Mouse (Mus musculus) heart, embryonic 12.5 days (tissue): Measurements from ENCODE around the gene Gm20518. TPM values are rescaled to one million over a fixed set of nuclear protein-coding genes. Genes with fewer than 3 reads are reported as not detected.

Experiments
- ATAC-seq: fragments of 200-750 bp; cut with Nextera tagmentation; 2 replicates; pipeline ENCODE4 v1.8.0; 2017; ENCODE audit warnings: moderate TSS enrichment, moderate library complexity; ENCODE audit not compliant: insufficient number of reproducible peaks, low FRiP score
- H3K27ac ChIP-seq: fragments of 300-500 bp; sonication (generic); 2 replicates; pipeline ENCODE4 v1.5.1; 2016; ENCODE audit warnings: mild to moderate bottlenecking, moderate library complexity; ENCODE audit not compliant: poor library complexity, severe bottlenecking
- H3K27me3 ChIP-seq: fragments of 300-500 bp; sonication (generic); replicated peaks from 2 replicates; pipeline ENCODE4 v1.6.1; 2016; ENCODE audit warnings: mild to moderate bottlenecking, moderate library complexity
- H3K36me3 ChIP-seq: fragments of 300-500 bp; sonication (generic); 2 replicates; pipeline ENCODE4 v1.6.1; 2016; ENCODE audit warnings: mild to moderate bottlenecking, moderate library complexity
- H3K4me1 ChIP-seq: fragments of 300-500 bp; sonication (generic); replicated peaks from 2 replicates; pipeline ENCODE4 v1.6.1; 2016; ENCODE audit warnings: mild to moderate bottlenecking
- H3K4me2 ChIP-seq: fragments of 300-500 bp; sonication (generic); 2 replicates; pipeline ENCODE4 v1.6.1; 2016; ENCODE audit warnings: mild to moderate bottlenecking, moderate library complexity
- H3K4me3 ChIP-seq: fragments of 300-500 bp; sonication (generic); 2 replicates; pipeline ENCODE4 v1.5.1; 2016; ENCODE audit warnings: mild to moderate bottlenecking
- H3K9ac ChIP-seq: fragments of 300-500 bp; sonication (generic); 2 replicates; pipeline ENCODE4 v1.6.1; 2016; ENCODE audit warnings: mild to moderate bottlenecking, moderate library complexity
- H3K9me3 ChIP-seq: fragments of 300-500 bp; sonication (generic); replicated peaks from 2 replicates; pipeline ENCODE4 v1.6.1; 2016; ENCODE audit warnings: mild to moderate bottlenecking, moderate library complexity
- WGBS: fragments of 180-500 bp; shearing (Covaris S2); methylation state at CpG from one replicate; pipeline ENCODE4 v1.1.7; 2016; 5-methylcytosine and 5-hydroxymethylcytosine counted together
- polyA plus RNA-seq: library from polyadenylated mRNA; unstranded; fragments of >200 nt; fragmentation: Nextera tagmentation; extraction: Ambion mirVana; gene quantifications from 2 replicates; pipeline ENCODE4 v1.2.1, GENCODE M21; 2016

The Gm20518 gene
- polyA plus RNA-seq, 1 experiment from 2014 or later: 0.19 TPM

- no peak overlapping the region for H3K4me2 ChIP-seq
- no peaks in the 10 kb centered on the region for H3K27me3 ChIP-seq
- 71% methylated on average over 6 of the region's 6 CpGs for WGBS
- no peak for ATAC-seq
- no peak overlapping the region for H3K27ac ChIP-seq
- H3K4me3 ChIP-seq: no peak overlapping the region
- H3K9ac ChIP-seq: no peak overlapping the region
- peaks cover 19% of the 10 kb centered on the region for H3K4me1 ChIP-seq
- H3K36me3 ChIP-seq: peaks cover 22% of the 10 kb centered on the region
- no peaks in the 10 kb centered on the region for H3K9me3 ChIP-seq
Observed at GRCm38 (mm10) chr16:17865770-17866169, 25.7 kb downstream of the Gm20518 start.

GRCm38 (mm10) chr16:17865293-17865692 is 26.2 kb downstream of the Gm20518 start:
- Histone ChIP-seq H3K9ac (no peak overlapping the region), H3K4me2 (no peak overlapping the region), H3K9me3 (no peaks in the 10 kb centered on the region), H3K4me1 (peaks cover 18% of the 10 kb centered on the region), H3K27ac (no peak overlapping the region), H3K27me3 (no peaks in the 10 kb centered on the region), H3K4me3 (no peak overlapping the region), H3K36me3 (peaks cover 19% of the 10 kb centered on the region)
- ATAC-seq: no peak
- whole genome bisulfite sequencing: 86% methylated on average over 2 of the region's 2 CpGs

DNA sequence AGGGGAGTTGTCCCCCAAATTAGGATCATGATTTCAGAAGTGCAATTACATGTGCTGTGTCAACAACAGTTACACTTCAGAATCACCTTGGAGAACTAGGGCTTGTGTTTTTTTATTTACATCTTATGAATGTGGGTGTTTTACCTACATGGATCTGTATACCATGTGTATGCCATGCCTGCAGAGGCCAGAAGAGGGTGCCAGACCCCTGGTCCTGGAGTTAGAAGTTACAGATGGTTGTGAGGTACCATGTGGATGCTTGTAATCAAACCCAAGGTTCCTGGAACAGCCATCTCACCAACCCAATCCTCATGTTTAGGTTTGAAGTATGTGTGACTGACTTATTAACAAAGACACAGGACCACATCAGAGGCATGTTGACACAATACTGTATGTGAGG is 32.9 kb downstream of the Gm20518 start:
- Histone ChIP-seq H3K4me1 (peaks cover 7% of the 10 kb centered on the region; the same call in 1 of the 2 replicates), H3K27ac (no peak overlapping the region), H3K4me3 (no peak overlapping the region), H3K9me3 (no peaks in the 10 kb centered on the region), H3K4me2 (no peak overlapping the region), H3K27me3 (no peaks in the 10 kb centered on the region), H3K36me3 (peaks cover 63% of the 10 kb centered on the region), H3K9ac (no peak overlapping the region)
- no peak for ATAC-seq

- H3K27me3 ChIP-seq: no peaks in the 10 kb centered on the region
Observed at GRCm38 (mm10) chr16:17857157-17857556, 34.3 kb downstream of the Gm20518 start.

DNA sequence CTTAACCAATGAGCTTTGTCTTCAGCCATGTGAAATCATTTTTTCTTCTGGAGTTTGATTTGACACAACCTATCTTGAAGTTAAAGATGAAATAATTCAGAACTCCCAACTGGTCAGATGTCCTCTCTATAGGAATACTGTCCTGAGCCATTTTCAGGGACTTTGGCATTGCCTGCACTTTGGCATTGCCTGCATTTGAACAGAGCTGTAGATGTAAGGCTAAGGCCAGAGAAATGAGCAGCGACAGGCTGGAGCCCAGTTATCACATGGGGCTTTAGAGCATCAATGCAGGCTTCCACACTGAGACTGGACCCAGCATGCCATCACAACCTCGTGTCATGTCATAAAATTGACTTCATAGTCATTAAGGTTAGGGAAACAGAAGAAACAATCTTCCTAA is 38.2 kb downstream of the Gm20518 start:
- no peaks in the 10 kb centered on the region for H3K4me1 ChIP-seq
- no peak overlapping the region for H3K4me3 ChIP-seq
- H3K27ac ChIP-seq: no peak overlapping the region
- ATAC-seq: no peak
- H3K9ac ChIP-seq: no peak overlapping the region
- H3K9me3 ChIP-seq: no peaks in the 10 kb centered on the region
- 88% methylated on average over 2 of the region's 2 CpGs for WGBS
- peaks cover 83% of the 10 kb centered on the region for H3K36me3 ChIP-seq
- H3K4me2 ChIP-seq: no peak overlapping the region
- no peaks in the 10 kb centered on the region for H3K27me3 ChIP-seq

More at GRCm38 (mm10) chr16:17857157-17857556, 34.3 kb downstream of the Gm20518 start:
- Histone ChIP-seq H3K4me3 (no peak overlapping the region), H3K9ac (no peak overlapping the region), H3K4me1 (peaks cover under 1% of the 10 kb centered on the region; the same call in 1 of the 2 replicates), H3K36me3 (peaks cover 70% of the 10 kb centered on the region), H3K4me2 (no peak overlapping the region), H3K9me3 (no peaks in the 10 kb centered on the region), H3K27ac (no peak overlapping the region)
- ATAC-seq: no peak
- WGBS: 87% methylated on average over 7 of the region's 7 CpGs

DNA sequence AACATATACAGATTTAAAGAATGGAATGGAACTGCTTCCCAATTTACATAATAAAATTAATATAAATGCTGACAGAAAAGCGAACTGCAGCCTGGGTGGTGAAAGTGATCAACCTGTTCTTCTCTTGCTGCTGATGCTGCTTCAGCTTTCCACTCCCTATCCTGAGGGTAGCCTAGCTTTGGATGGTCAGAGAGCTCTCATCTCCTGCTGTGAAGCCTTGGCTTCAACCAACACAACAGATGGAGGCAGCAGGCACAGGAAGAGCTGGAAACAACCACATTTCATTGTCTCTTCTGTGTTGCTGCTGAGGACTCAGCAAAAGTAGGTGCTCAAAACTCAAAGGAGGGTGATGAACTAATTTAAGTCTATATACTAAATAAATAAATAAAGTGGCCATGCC is 39.6 kb downstream of the Gm20518 start:
- H3K4me3 ChIP-seq: no peak overlapping the region
- no peaks in the 10 kb centered on the region for H3K9me3 ChIP-seq
- H3K27ac ChIP-seq: no peak overlapping the region
- ATAC-seq: no peak
- H3K27me3 ChIP-seq: no peaks in the 10 kb centered on the region
- peaks cover 79% of the 10 kb centered on the region for H3K36me3 ChIP-seq
- no peaks in the 10 kb centered on the region for H3K4me1 ChIP-seq
- H3K9ac ChIP-seq: no peak overlapping the region
- no peak overlapping the region for H3K4me2 ChIP-seq
- WGBS: 94% methylated on average over 1 of the region's 1 CpGs

GRCm38 (mm10) chr16:17851331-17851730 is 40.1 kb downstream of the Gm20518 start:
- H3K4me2 ChIP-seq: no peak overlapping the region
- peaks cover 79% of the 10 kb centered on the region for H3K36me3 ChIP-seq
- no peaks in the 10 kb centered on the region for H3K4me1 ChIP-seq
- H3K9ac ChIP-seq: no peak overlapping the region
- ATAC-seq: no peak
- H3K27ac ChIP-seq: no peak overlapping the region
- no peak overlapping the region for H3K4me3 ChIP-seq
- no peaks in the 10 kb centered on the region for H3K9me3 ChIP-seq
- no peaks in the 10 kb centered on the region for H3K27me3 ChIP-seq
- WGBS: 91% methylated on average over 5 of the region's 5 CpGs

DNA sequence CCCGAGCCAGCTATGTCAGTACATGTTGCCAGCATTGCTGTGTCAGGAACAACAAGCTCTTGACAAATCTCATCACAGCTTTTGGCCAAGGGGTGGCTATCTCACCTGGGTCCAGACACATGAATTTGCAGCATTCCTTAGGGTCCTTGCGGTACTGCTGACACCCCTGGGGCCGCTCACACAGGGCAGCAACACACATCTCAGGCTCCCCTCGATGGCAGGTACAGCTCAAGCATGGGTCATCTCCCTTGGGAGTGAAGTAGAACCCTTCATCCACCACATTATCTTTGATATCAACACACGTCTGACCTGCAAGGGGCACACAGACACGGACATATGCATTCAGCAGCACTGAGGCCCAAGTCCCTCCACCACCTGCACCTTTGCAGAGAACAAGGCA is 42.0 kb downstream of the Gm20518 start:
- peaks cover 81% of the 10 kb centered on the region for H3K36me3 ChIP-seq
- 76% methylated on average over 6 of the region's 6 CpGs for WGBS

GRCm38 (mm10) chr16:17848928-17849327 is 42.5 kb downstream of the Gm20518 start:
- Histone ChIP-seq H3K4me2 (no peak overlapping the region), H3K27ac (no peak overlapping the region), H3K9ac (no peak overlapping the region), H3K36me3 (peaks cover 81% of the 10 kb centered on the region), H3K9me3 (no peaks in the 10 kb centered on the region), H3K4me3 (no peak overlapping the region), H3K4me1 (no peaks in the 10 kb centered on the region), H3K27me3 (no peaks in the 10 kb centered on the region)
- WGBS: 35% methylated on average over 1 of the region's 1 CpGs
- ATAC-seq: no peak

More for the DNA sequence above, 42.0 kb downstream of the Gm20518 start:
- ATAC-seq: no peak
- no peak overlapping the region for H3K9ac ChIP-seq
- no peak overlapping the region for H3K27ac ChIP-seq
- H3K4me2 ChIP-seq: no peak overlapping the region
- no peaks in the 10 kb centered on the region for H3K27me3 ChIP-seq
- H3K9me3 ChIP-seq: no peaks in the 10 kb centered on the region
- no peaks in the 10 kb centered on the region for H3K4me1 ChIP-seq
- no peak overlapping the region for H3K4me3 ChIP-seq

DNA sequence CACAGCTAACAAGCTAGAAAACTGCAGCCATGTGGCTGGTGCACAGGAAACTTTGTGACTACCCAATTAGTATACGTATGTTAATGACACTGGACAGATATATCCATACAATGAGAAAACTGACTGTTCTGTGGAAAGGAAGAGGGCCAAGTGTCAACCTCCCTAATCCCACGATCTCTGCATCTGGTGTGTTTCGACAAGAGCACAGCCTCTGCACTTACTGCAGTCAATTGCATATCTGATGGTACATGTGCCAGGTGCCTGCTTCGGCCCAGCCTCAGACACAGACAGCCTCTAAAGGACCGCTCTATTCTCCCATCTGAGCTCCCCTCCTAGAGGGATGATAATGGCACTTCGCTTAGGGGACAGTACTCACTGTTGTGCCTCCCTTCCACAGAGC is 43.0 kb downstream of the Gm20518 start:
- no peak overlapping the region for H3K9ac ChIP-seq
- no peak overlapping the region for H3K4me2 ChIP-seq
- no peak overlapping the region for H3K27ac ChIP-seq
- H3K36me3 ChIP-seq: peaks cover 83% of the 10 kb centered on the region
- no peak for ATAC-seq
- 89% methylated on average over 6 of the region's 6 CpGs for WGBS
- no peaks in the 10 kb centered on the region for H3K27me3 ChIP-seq
- H3K4me1 ChIP-seq: no peaks in the 10 kb centered on the region
- H3K9me3 ChIP-seq: no peaks in the 10 kb centered on the region
- no peak overlapping the region for H3K4me3 ChIP-seq

DNA sequence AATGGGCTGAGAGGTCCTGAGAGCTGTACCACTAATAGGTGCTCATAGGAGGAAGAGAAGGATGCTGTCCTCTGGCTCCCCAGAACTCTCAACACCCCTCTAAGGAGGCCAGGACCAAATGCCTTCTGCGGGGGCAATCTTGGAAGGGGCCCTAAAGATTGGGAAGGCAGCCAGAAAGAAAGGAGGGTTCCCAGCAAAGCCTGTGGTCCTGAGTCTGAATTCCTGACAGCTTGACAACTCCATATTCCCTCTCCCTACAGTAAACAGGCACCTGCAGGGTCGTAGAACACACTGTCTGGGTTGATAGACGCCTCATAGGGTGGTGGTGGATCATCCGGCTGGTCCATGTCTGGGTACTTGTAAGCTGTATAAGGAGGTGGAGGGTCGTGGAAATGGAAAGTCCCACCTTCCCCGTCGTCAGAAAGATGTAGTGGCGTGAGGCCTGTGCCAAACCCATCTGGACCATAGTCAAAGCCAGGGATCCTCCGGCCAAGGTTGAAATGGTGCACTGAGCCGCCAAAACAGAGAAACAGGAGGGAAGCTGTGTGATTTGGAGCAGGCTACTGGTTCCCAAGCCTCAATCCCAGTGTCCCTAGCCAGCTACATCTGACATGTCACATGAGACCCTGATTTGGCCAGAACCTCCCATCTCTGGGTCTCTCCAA is 47.6 kb downstream of the Gm20518 start:
- H3K9me3 ChIP-seq: no peaks in the 10 kb centered on the region
- H3K36me3 ChIP-seq: peaks cover 84% of the 10 kb centered on the region
- ATAC-seq: no peak
- no peaks in the 10 kb centered on the region for H3K27me3 ChIP-seq
- H3K4me3 ChIP-seq: no peak overlapping the region
- H3K4me2 ChIP-seq: no peak overlapping the region
- no peaks in the 10 kb centered on the region for H3K4me1 ChIP-seq
- H3K9ac ChIP-seq: no peak overlapping the region
- H3K27ac ChIP-seq: no peak overlapping the region
- WGBS: 88% methylated on average over 10 of the region's 10 CpGs

DNA sequence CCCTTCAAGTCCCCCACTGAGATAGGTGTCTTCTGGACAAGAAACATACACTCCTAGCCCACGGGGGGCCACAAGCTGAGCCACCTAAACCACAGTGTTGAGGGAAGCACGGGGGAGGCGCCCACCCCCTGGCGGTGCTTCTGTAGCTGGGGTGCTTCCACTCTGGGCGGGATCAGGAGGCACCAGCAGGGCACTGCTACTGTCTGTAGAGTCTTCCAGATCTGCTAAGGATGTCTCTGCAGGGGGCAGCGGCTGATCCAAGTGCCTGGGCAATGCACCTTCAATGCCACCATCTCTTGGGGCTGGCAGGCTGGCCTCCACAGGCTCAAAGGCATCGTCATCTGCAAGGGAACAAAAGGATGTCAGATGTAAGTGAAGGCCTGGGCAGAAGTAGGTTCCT is 49.0 kb downstream of the Gm20518 start:
- H3K36me3 ChIP-seq: peaks cover 73% of the 10 kb centered on the region

More for the DNA sequence above, 49.0 kb downstream of the Gm20518 start:
- no peak overlapping the region for H3K4me3 ChIP-seq
- H3K27me3 ChIP-seq: peaks cover 7% of the 10 kb centered on the region
- no peaks in the 10 kb centered on the region for H3K4me1 ChIP-seq
- H3K4me2 ChIP-seq: no peak overlapping the region
- ATAC-seq: no peak
- no peak overlapping the region for H3K9ac ChIP-seq
- WGBS: 92% methylated on average over 7 of the region's 7 CpGs
- no peaks in the 10 kb centered on the region for H3K9me3 ChIP-seq
- no peak overlapping the region for H3K27ac ChIP-seq
